Mouse (Mus musculus) heart, embryonic 14.5 days (tissue): ENCODE results near the gene Col6a1. TPM values are rescaled to one million over a fixed set of nuclear protein-coding genes. Genes with fewer than 3 reads are reported as not detected.

Experiments
- ATAC-seq: fragments of 200-750 bp; cut with Nextera tagmentation; 2 replicates; pipeline ENCODE4 v1.8.0; 2017; ENCODE audit warnings: low read depth, moderate TSS enrichment; ENCODE audit not compliant: insufficient number of reproducible peaks, insufficient read depth, low FRiP score
- H3K27ac ChIP-seq, 2 experiments: fragments of 200-500 bp in 1 of 2; fragments of 300-500 bp in 1 of 2; sonication (generic) in 1 of 2; replicated peaks in 1 of 2; 2 replicates each; pipeline ENCODE4 v1.5.1; 2012 to 2014; ENCODE audit warnings: low read depth in 2 of 2, low read length in 2 of 2, control low read depth in 1 of 2, mild to moderate bottlenecking in 1 of 2, mixed read lengths in 1 of 2; ENCODE audit not compliant: control insufficient read depth in 1 of 2, insufficient read depth in 1 of 2
- H3K27me3 ChIP-seq: fragments of 300-500 bp; sonication (generic); 2 replicates; pipeline ENCODE4 v1.6.1; 2014; ENCODE audit warnings: mild to moderate bottlenecking, low read length, control low read depth; ENCODE audit not compliant: control insufficient read depth, insufficient read depth
- H3K36me3 ChIP-seq: fragments of 300-500 bp; sonication (generic); 2 replicates; pipeline ENCODE4 v1.6.1; 2014; ENCODE audit warnings: mild to moderate bottlenecking, control low read depth, low read length, mixed read lengths; ENCODE audit not compliant: control insufficient read depth, insufficient read depth
- H3K4me1 ChIP-seq, 2 experiments: fragments of 200-500 bp in 1 of 2; fragments of 300-500 bp in 1 of 2; sonication (generic) in 1 of 2; 2 replicates each; pipeline ENCODE4 v1.6.1; 2012 to 2014; ENCODE audit warnings: low read length in 2 of 2, control low read depth in 1 of 2, mixed read lengths in 1 of 2; ENCODE audit not compliant: control insufficient read depth in 2 of 2, insufficient read depth in 2 of 2
- H3K4me2 ChIP-seq: fragments of 300-500 bp; sonication (generic); 2 replicates; pipeline ENCODE4 v1.6.1; 2014; ENCODE audit warnings: mild to moderate bottlenecking, low read length
- H3K4me3 ChIP-seq, 2 experiments: fragments of 200-500 bp in 1 of 2; fragments of 300-500 bp in 1 of 2; sonication (generic) in 1 of 2; 2 replicates each; pipeline ENCODE4 v1.5.1; 2012 to 2014; ENCODE audit warnings: low read length in 2 of 2, mild to moderate bottlenecking in 2 of 2, control low read depth in 1 of 2, low read depth in 1 of 2, moderate library complexity in 1 of 2; ENCODE audit not compliant: control insufficient read depth in 1 of 2, insufficient read depth in 1 of 2
- H3K9ac ChIP-seq: fragments of 300-500 bp; sonication (generic); 2 replicates; pipeline ENCODE4 v1.6.1; 2014; ENCODE audit warnings: mild to moderate bottlenecking, low read length
- H3K9me3 ChIP-seq: fragments of 300-500 bp; sonication (generic); 2 replicates; pipeline ENCODE4 v1.6.1; 2016; ENCODE audit warnings: low read length, control low read depth; ENCODE audit not compliant: control insufficient read depth
- WGBS: fragments of 180-500 bp; shearing (Covaris S2); extraction: QIAGEN DNeasy Blood & Tissue Kit; methylation state at CpG from one replicate; pipeline ENCODE4 v1.1.7; 2014; 5-methylcytosine and 5-hydroxymethylcytosine counted together
- polyA plus RNA-seq: library from polyadenylated mRNA; unstranded; fragments of >200 nt; fragmentation: Nextera tagmentation; extraction: Ambion mirVana; gene quantifications from 2 replicates; pipeline ENCODE4 v1.2.1, GENCODE M21; 2014

Col6a1 gene
- polyA plus RNA-seq, 1 experiment from 2014 or later: 59.7 TPM

DNA sequence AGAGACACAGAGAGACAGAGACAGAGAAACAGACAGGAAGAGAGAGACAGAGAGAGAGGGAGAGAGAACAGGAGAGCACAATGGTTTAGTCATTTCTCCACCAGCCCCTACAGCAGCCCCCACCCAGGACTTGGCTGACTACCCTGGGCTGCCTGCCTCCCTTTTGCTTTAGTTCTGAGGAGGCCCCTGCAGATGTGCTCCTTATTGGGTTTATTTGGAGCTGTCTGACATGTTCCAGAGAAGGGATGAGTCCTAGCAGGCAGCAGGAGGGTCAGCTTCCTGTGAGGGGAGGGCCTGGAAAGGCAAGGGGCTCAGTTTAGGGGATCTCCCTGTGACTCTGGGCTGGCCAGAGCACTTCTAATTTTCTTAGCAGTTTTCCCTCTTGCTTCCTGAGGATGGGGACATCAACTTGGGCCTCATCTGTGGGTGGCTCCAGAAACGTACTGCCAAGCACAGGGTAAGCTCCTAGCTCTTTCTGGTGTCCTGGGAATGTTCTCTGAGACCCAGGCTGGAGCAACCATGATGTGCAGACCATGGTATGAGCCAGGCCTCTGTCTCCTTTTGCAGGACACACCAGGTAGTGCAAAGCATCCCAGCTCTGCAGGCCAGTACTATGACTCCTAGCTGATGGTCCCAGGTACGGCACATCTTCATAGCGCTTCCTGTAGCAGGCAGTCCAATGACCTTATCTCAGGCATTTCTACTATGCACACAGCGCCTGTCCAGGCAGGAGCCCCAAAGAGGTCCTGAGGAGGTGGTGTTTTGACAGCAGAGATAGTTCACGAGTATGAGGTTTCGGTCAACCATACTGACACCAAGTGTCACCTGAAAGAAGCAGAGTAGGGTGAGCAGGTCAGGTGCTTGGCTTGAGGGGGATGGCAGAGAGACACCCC lies 45.0 kb downstream of the Col6a1 start:
- Histone ChIP-seq H3K36me3 (no peaks in the 10 kb centered on the region), H3K4me3 (no peak overlapping the region), H3K9ac (no peak overlapping the region), H3K4me1 (peaks cover 12 to 13% of the 10 kb centered on the region in 2 experiments; a peak in 2 of 4 replicates), H3K27me3 (no peaks in the 10 kb centered on the region), H3K27ac (0 out of 4 replicates have a peak overlapping the region, but pooled peaks of 1 of the 2 experiments have one; percentile 38), H3K4me2 (no peak overlapping the region), H3K9me3 (no peaks in the 10 kb centered on the region)
- no peak for ATAC-seq
- 38% methylated on average over 6 of the region's 6 CpGs for WGBS

- Histone ChIP-seq H3K36me3 (no peaks in the 10 kb centered on the region), H3K27ac (no peak overlapping the region), H3K4me2 (no peak overlapping the region), H3K27me3 (no peaks in the 10 kb centered on the region), H3K4me1 (peaks cover 12 to 13% of the 10 kb centered on the region in 2 experiments; a peak in 2 of 4 replicates), H3K4me3 (no peak overlapping the region), H3K9me3 (no peaks in the 10 kb centered on the region), H3K9ac (no peak overlapping the region)
- no peak for ATAC-seq
- WGBS: 53% methylated on average over 7 of the region's 7 CpGs
Observed at GRCm38 (mm10) chr10:76678122-76678521, 47.8 kb downstream of the Col6a1 start.

DNA sequence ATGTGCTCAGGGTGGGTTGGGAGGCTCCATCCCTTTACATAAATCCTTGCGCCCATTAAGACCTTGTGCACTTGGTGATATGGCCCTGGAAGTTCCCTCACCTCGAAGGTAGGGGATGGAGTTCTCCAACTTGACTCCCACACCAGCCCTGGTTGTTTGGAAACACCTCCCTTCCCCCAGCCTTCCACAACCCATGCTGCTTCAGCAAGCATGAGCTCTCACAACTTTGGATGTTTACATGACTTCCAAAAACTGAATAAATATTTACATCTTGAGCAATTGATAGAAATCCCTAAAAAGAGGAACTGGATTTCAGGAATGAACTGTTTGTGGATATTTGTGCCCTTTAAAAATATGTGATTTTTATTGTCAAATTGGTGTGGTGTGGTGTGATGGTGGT lies 50.7 kb downstream of the Col6a1 start:
- H3K4me2 ChIP-seq: no peak overlapping the region
- no peaks in the 10 kb centered on the region for H3K36me3 ChIP-seq
- H3K9me3 ChIP-seq: no peaks in the 10 kb centered on the region
- ATAC-seq: no peak
- H3K4me1 ChIP-seq: no peaks in the 10 kb centered on the region
- H3K9ac ChIP-seq: no peak overlapping the region
- H3K27ac ChIP-seq: no peak overlapping the region
- H3K27me3 ChIP-seq: no peaks in the 10 kb centered on the region
- no peak overlapping the region for H3K4me3 ChIP-seq
- 77% methylated on average over 2 of the region's 2 CpGs for WGBS

- no peak for ATAC-seq
- Histone ChIP-seq H3K9me3 (no peaks in the 10 kb centered on the region), H3K36me3 (no peaks in the 10 kb centered on the region), H3K4me2 (no peak overlapping the region), H3K27me3 (no peaks in the 10 kb centered on the region), H3K4me3 (no peak overlapping the region), H3K27ac (no peak overlapping the region), H3K4me1 (no peaks in the 10 kb centered on the region), H3K9ac (no peak overlapping the region)
- 78% methylated on average over 6 of the region's 6 CpGs for WGBS
Observed at GRCm38 (mm10) chr10:76674581-76674980, 51.4 kb downstream of the Col6a1 start.

DNA sequence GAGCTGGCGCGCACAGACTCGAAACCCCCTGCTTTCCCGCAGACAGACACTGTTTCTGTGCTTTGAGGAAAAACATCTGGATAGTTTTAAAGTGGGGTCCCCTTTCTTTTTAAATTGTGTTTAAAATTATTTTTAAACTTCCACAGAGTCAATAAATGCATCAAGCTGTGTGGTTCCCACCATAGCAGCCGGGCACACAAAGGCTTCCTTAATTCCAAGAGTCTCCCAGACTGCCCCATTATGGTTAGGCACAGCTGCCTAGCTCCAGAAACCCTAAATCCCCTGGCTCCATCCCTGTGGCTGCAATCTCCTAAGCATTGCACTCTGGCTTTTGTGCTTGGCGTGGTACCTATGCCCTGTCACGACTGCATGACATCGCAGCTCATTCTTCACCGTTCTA lies 54.0 kb downstream of the Col6a1 start:
- Histone ChIP-seq H3K9me3 (peaks cover 4% of the 10 kb centered on the region), H3K4me3 (no peak overlapping the region), H3K27me3 (no peaks in the 10 kb centered on the region), H3K4me1 (no peaks in the 10 kb centered on the region), H3K27ac (no peak overlapping the region), H3K36me3 (no peaks in the 10 kb centered on the region), H3K9ac (no peak overlapping the region), H3K4me2 (no peak overlapping the region)
- WGBS: 86% methylated on average over 9 of the region's 9 CpGs
- ATAC-seq: no peak

DNA sequence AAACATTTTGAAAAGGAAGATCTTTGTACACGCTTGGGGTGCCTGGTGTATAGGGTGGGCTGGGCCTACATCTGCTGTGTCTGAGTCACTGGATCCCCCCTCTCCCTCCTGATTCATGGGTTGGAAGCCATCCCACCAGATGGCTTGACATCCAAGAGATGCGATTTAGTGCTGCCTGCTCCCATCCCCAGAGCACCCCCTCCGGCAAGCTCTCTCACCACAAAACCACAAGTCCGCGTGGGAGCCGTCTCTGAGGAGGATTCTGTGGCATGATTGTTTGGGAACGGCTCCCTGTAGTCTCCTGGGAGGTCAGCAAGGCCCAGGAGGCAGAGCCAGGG lies 57.1 kb downstream of the Col6a1 start:
- Histone ChIP-seq H3K4me1 (no peaks in the 10 kb centered on the region), H3K9ac (no peak overlapping the region), H3K27ac (0 out of 4 replicates have a peak overlapping the region, but pooled peaks of 1 of the 2 experiments have one; percentile 9), H3K9me3 (peaks cover 14% of the 10 kb centered on the region), H3K4me2 (no peak overlapping the region), H3K27me3 (no peaks in the 10 kb centered on the region), H3K36me3 (no peaks in the 10 kb centered on the region), H3K4me3 (no peak overlapping the region)
- WGBS: 64% methylated on average over 7 of the region's 7 CpGs
- ATAC-seq: peak; percentile 42; the same call in 1 of the 2 replicates

DNA sequence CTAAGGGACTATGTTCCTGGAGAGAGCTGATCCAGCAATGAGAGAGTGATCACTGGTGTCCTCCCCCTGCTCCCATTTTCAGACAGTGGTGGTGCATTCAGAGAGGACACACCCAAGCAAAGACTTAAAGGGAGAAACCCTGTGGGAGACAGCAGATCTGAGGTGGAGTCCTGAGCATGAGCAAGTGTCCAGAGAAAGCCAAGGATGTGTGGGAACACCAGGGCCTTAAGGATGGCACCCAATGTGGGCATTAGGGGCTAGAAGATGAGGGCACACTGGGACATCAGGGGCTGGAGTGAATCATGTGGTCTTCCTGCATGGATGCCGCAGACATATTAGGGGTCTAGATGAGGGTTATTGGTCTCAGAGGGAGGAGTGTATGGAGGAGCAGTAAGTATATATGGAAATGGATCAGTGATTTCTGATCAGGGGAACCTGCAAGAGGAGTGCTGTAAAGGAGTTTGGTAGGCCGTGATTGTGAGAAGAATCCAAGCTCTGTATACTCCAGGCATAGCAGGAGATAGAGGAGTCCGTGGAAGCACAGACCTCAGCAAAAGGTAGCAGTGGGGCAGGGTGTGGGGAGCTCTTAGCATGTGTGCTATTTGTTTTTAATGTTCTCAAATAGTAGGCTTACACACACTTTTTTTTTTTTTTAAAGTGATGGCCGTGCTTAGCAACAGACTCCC lies 57.6 kb downstream of the Col6a1 start:
- Histone ChIP-seq H3K27ac (no peak overlapping the region), H3K36me3 (no peaks in the 10 kb centered on the region), H3K4me2 (no peak overlapping the region), H3K4me1 (no peaks in the 10 kb centered on the region), H3K9ac (no peak overlapping the region), H3K4me3 (no peak overlapping the region), H3K27me3 (no peaks in the 10 kb centered on the region), H3K9me3 (peaks cover 14% of the 10 kb centered on the region)
- WGBS: 85% methylated on average over 4 of the region's 4 CpGs
- no peak for ATAC-seq
